In genomic region chr2:37703230-37703954, GRCm38 (mm10) we compare ENCODE assay signal across 8 mouse cellular contexts. TPM values are rescaled to one million over a fixed set of nuclear protein-coding genes. Genes with fewer than 3 reads are reported as not detected.
DNase-seq lines count a peak whose midpoint lies in the region; ATAC-seq and TF ChIP-seq lines count a peak whose summit lies in the region.

Gene Strbp (minus strand): TSS chr2:37703859.

- no peaks in the 10 kb centered on the region for H3K9me3 ChIP-seq in hindbrain, embryonic 11.5 days (ENCODE audit: control insufficient read depth, low read length)
- no peaks in the 10 kb centered on the region for H3K9me3 ChIP-seq in lung, postnatal 0 days (ENCODE audit: low read length)

- peak; percentile 91 for ATAC-seq in hindbrain, embryonic 11.5 days (ENCODE audit: low FRiP score)
- ATAC-seq in lung, postnatal 0 days = peak; percentile 95

- H3K36me3 ChIP-seq in hindbrain, embryonic 11.5 days (ENCODE audit: control insufficient read depth, insufficient read depth, low read length) = no peaks in the 10 kb centered on the region
- H3K36me3 ChIP-seq in lung, postnatal 0 days (ENCODE audit: insufficient read depth, low read length) = no peaks in the 10 kb centered on the region

- peaks cover 3% of the 10 kb centered on the region; the same call in 1 of the 2 replicates for H3K4me1 ChIP-seq in hindbrain, embryonic 11.5 days (replicated peaks; ENCODE audit: control insufficient read depth, insufficient read depth, low read length)
- no peaks in the 10 kb centered on the region for H3K4me1 ChIP-seq in lung, postnatal 0 days (ENCODE audit: insufficient read depth, low read depth, low read length)

- TF ChIP-seq CTCF in lung, postnatal 0 days (IDR thresholded peaks at IDR 0.05) = peak; percentile 27

- peak within 1 kb of the TSS; percentile 84 for H3K27ac ChIP-seq in hindbrain, embryonic 11.5 days (ENCODE audit: low read depth, low read length)
- peak within 1 kb of the TSS; percentile 90 for H3K27ac ChIP-seq in lung, postnatal 0 days (ENCODE audit: low read length)

- H3K27me3 ChIP-seq in hindbrain, embryonic 11.5 days (ENCODE audit: control insufficient read depth, insufficient read depth, low read length) = peaks cover 5% of the 10 kb centered on the region; the same call in 1 of the 2 replicates
- H3K27me3 ChIP-seq in lung, postnatal 0 days (replicated peaks; ENCODE audit: insufficient read depth, low read length) = no peaks in the 10 kb centered on the region

- H3K4me3 ChIP-seq in hindbrain, embryonic 11.5 days (ENCODE audit: low read depth, low read length) = peak within 1 kb of the TSS; percentile 93
- peak within 1 kb of the TSS; percentile 90 for H3K4me3 ChIP-seq in lung, postnatal 0 days (ENCODE audit: low read depth, low read length)

- H3K4me2 ChIP-seq in hindbrain, embryonic 11.5 days (replicated peaks; ENCODE audit: low read depth, low read length) = peak within 1 kb of the TSS; percentile 84
- H3K4me2 ChIP-seq in lung, postnatal 0 days (replicated peaks; ENCODE audit: low read depth, low read length) = peak within 1 kb of the TSS; percentile 97

- WGBS in hindbrain, embryonic 11.5 days = under 1% methylated on average over 64 of the region's 98 CpGs
- 4% methylated on average over 31 of the region's 98 CpGs for WGBS in lung, postnatal 0 days

- peak within 1 kb of the TSS; percentile 95 for H3K9ac ChIP-seq in hindbrain, embryonic 11.5 days (ENCODE audit: low read depth, low read length)
- H3K9ac ChIP-seq in lung, postnatal 0 days (replicated peaks; ENCODE audit: low read depth) = peak within 1 kb of the TSS; percentile 79

- no peak for TF ChIP-seq EP300 in lung, postnatal 0 days (IDR thresholded peaks at IDR 0.05)

- DNase-seq in NIH3T3 (ENCODE audit: low read depth) = peak; percentile 94
- peak; percentile 98 for DNase-seq in cerebellum, adult 9-11 months
- peak; percentile 81 to 94 for DNase-seq in frontal cortex, adult 2 months (ENCODE audit: extremely low spot score in 1 of 2, low spot score in 1 of 2)
- DNase-seq in hindbrain, embryonic 11.5 days (ENCODE audit: low spot score) = peak; percentile 98
- peak; percentile 92 to 96 for DNase-seq in layer of hippocampus, postnatal 10 days (ENCODE audit: low spot score in 2 of 2)
- DNase-seq in lung, postnatal 0 days (ENCODE audit: low spot score) = peak; percentile 94
- peak; percentile 75 for DNase-seq in ovary, postnatal 10 days (ENCODE audit: low spot score)
- peak; percentile 97 for DNase-seq in thymus, postnatal 0 days (ENCODE audit: low spot score)

RNA-seq across cellular contexts. Expression of gene Strbp, which starts in this region (rescaled TPM):
- 75.6 and 75.7 TPM in 2 replicates for polyA plus RNA-seq in frontal cortex, adult 2 months (2012; rRNA removed)
- polyA plus RNA-seq in hindbrain, embryonic 11.5 days (2014; fragmentation: Nextera tagmentation; extraction: Ambion mirVana) = 99.3 and 101 TPM in 2 replicates
- total RNA-seq in layer of hippocampus, postnatal 10 days (2021) = 100 to 1,000 TPM; 177 to 197 TPM
- 16.8 and 19.6 TPM in 2 replicates for polyA plus RNA-seq in lung, postnatal 0 days (2015; fragmentation: Nextera tagmentation; extraction: Ambion mirVana)
- polyA plus RNA-seq in thymus, postnatal 0 days (2015; fragmentation: Nextera tagmentation; extraction: Ambion mirVana) = 63.3 and 70.5 TPM in 2 replicates

Comparison
In these comparisons a context has a peak if more than half of its experiments do, and no peak if none do; other contexts are left out.
1. Peak in every context shown above with its lines: DNase-seq, ATAC-seq, H3K4me3 ChIP-seq and H3K27ac ChIP-seq.